Mouse (Mus musculus): ENCODE measurements around the gene Cmklr1.
"Not testable (repeated sequence)": the region's sequence is repeated elsewhere in the genome, so short reads cannot be mapped to it uniquely, and the experiment has no call there.

The Cmklr1 gene

DNA sequence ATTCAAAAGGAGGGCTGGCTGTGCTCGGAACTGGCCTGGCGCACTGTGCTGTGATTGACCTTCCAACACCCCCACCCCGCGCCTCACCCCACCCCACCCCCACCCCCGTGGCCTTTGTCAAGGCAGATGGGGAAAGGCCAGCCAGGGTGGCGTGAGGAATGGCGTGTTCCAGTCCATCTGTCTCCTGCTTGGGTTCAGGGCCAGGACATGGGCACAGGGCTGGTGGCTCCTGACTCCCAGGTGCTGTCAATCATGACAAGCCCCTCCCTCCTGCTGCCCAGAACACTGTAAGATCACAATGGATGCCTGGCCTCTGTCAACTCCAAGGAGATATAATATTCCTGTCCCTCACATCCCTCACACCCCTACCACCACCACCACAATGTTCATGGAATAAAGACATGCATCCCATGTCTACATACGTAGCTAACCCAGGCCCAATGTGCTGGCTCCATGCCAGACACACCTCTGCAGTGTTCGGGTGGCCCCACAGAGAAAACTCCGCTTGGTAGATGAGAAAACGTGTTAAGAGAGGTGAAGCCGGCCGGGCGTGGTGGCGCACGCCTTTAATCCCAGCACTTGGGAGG, 30.0 kb downstream of the Cmklr1 start:
- no peak for DNase-seq

DNA sequence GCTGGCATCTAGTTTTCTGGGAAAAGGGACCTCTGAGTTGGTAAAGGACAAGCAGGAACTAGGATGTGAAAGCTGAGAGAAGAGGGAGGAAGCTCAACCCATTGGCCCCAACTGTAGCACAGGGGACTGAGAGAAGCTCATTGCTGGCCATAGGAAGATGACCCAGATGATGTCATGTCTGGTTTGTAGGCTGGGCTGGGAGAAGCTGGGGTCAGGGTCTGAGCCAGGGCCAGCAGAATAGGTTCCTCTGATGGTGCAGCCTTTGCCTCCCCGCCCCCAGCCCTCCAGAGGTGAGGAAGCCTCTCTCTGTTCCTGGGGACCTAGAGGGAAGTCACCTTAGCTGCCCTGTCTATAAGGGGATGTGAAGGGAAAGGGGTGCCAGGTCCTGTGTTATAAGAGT, 31.1 kb downstream of the Cmklr1 start:
- DNase-seq: no peak

DNA sequence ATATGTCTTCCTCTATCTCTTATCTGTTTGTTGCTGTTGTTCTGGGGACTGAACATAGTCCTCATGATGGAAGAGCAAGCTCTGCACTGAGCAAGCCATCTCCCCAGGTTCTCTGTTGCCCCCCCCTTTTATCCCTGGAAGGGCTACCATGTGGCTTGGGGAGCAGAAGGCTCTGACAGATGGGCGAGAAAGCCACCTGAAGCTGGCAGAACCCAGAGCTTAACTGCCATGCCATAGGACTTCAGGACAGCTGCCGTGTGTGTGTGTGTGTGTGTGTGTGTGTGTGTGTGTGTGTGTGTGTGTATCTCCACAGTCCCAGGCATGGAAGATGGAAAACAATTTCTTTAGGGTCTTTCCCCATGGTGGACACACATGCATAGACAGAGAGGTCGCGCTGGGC, 31.5 kb downstream of the Cmklr1 start:
- no peak for DNase-seq

DNA sequence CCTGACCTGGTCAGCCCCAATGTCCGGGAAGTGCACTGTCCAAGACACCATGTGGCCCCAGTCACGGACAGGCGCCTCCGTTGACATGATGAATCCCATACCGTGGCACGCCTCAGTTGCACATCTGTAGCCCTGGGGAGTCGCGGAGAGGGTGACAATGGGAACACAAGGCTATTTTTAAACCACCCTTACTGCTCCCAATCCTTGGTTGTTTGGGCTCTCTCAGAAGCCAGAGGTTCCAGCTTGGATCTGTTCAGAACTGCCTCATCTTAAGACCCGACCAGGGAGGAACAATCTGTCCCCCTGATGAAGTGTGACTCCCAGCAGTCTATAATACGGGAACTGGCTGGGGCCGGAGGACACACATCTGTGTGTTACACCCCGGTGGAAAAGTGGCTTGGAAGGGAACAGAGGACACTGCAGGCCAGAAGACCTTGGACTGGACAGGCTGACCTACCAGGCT, 38.4 kb downstream of the Cmklr1 start:
- DNase-seq: no peak

DNA sequence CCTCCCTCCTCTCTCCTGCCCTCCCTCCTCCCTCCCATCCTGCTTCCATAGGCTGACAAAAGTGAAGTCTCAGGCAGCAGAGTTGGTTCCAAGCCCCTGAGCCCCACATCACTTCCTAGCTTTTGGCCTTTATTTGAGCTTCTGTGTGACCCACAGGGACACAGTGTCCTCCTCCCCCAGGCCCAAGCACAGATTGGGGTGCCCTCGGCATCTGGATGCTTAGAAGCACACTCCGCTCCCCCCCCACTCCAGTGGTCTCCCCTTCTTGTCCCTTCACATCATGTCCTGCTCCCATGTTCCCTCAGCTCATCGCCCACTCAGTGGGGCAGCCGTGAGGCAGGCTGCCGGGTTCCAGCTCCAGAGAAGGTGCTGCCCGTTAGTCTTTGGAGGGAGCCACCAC, 39.1 kb downstream of the Cmklr1 start:
- DNase-seq: no peak

DNA sequence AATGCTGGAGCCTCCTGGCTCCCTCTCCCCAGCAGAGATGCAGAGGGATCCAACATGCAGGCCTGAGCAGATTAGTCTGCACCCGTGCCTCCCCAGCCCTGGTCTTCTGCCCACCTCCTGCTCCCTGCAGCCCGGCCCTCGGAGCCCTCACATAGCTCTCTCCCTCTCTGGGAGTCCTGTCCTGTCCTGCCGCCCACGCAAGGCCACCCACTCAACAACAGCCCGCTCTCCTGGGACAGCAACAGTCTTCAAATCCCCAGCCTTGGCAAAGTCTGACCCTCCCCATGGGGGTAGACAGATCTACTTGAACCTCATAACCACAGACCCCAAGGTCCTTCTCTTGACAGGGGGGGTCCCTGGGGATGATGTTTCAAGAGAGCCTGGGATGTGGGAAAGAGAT, 39.7 kb downstream of the Cmklr1 start:
- DNase-seq: no peak

DNA sequence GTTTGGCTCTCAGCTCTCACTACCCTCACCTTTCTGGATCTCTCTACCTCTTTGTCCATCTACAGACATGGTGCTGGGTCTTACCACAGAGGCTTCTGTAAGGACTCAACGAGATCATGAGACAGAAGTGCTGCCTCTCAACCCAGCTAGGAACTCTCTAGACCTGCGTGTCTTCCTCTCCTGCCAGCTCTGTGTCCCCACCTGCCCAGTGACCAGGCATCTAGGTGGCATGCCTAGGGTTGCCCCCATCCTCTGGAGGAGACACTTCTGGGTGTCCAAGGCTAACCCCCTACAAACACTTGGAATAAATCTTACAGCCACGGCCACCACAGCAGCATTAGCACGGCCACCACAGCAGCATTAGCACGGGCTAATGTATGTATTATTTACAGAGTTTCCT, 40.3 kb downstream of the Cmklr1 start:
- DNase-seq: no peak

DNA sequence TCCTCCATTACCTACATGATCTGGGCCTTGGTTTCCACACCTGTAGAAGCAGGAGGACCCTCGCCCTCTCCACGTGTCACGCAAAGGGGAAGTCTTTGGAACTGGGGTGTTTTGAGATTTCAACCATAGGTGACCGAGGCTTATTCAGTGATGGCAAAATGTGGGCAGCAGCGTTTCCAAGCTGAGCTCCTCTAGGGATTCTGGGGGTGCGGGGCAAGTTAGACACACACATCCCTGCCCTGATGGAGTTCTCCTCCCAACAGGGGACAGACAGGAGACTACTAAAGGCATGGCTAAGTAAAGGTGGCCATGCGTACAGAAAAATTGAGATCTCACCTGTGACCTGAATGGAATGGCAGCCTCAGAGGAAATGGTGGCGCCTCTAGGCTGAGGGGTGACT, 41.7 kb downstream of the Cmklr1 start:
- DNase-seq: no peak

DNA sequence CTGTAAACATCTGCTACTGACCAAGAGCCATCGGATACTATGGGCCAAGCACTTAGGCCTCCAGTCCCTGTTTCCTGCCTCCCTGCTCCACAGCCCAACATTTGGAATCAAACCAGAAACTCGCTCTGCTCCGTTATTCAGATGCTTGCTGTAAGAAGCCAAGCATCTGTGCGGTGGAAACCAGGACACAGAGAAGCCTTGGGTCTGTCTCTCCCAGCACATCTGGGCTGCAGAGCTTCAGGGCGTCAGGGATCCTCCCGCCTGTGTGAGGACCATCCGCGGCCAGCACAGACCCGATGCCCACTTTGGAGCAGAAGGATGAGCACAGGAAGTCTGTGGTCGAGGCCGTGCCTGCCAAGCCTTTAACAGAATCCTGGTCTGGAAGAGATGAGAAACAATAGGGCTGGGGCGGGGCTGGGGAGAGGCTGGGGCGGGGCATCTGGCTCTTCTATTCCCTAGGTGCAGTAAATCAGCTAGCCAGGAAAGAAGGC, 42.2 kb downstream of the Cmklr1 start:
- peak in 1 of 2 experiments; percentile 18 for DNase-seq

DNA sequence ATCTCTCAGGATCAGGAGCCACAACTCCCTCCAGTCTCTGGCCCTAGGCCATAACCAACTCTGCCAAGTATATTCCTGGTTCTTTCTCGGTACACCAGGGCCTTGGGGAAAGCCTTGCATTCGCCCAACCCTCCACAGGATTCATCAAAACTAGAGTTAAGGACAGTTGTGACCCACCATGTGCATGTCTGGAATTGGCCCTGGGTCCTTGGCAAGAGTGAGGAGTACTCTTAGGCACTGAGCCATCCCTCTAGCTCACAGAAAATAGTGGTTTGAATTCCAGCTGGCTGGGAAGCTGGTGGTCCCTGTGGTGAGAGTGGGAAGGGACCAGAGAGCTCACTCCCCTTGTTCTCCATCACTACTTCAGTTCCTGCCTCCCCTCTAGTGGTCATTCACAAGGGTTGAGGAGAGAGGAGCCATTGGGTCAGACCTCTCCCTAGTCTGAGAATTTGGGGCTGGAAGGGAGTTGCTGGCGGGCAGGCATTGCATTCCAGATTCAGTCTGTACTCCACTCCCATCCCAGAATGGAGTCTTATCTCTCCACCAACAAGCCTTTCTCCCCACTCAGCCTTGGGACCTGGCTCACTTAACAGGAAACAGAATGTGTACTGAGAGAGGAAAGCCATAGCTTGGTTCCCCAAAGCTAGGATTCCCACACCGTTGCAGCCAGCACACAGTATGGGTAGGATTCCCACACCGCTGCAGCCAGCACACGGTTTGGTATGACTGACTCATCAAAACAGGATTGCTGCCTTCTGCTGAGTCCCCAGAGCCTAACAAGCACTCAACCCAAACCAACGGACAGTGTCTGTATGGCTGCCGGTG, 43.1 kb downstream of the Cmklr1 start:
- DNase-seq: no peak

DNA sequence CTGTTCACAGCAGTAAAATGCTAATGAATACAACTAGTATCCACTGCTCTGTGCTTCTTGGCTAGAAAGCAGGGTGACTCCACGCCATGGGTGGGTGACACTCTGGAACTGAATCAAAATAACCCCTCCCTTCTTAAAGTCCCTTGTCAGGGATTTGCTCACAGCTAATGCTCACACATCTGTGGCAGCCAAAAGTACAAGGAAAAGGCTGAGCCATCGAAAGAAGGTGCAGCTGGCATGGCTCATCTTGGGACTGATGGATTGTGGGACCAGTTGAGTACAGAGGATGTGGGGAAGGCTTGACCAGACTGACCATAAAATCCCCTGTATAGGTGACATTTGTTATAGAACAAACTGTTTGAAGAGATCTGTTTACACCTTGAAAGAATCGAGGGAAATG, 44.1 kb downstream of the Cmklr1 start:
- DNase-seq: no peak

DNA sequence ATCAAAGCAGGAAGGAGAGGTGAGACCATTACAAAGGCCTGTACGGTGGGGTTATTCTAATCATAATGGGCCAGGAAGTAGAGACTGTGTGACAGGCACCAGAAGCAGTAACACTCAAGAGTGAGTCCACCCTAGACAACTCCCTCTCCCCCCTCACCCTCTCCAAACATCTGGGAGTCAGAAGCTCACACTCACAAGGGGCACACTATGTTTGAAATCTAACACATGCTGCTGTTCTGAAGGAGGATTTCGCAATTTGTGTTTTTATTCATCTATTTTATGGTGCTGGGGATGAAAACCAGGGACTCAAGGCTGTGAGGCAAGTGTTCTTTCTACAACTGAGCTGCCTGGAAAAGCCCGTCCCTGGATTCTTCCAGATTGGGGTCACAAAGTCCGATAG, 45.5 kb downstream of the Cmklr1 start:
- no peak for DNase-seq

DNA sequence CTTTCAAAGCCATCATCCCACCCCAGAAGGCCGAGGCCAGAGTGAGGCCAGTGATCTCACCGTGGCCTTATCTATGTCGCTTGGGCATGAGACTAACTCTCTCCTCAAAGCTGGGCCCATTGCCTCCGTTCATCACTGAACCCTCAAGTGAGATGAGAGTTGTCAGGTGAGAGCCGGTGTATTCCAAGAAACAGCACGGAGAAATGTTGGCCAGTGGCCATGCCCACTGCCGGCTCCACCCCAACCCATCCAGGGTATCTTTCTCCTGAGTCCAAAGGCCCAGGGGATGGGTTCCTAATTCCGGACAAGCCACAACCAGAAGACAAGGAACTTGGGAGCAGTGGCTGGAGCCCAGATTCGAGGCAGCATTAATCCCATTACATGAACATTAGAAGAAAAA, 46.8 kb downstream of the Cmklr1 start:
- DNase-seq: no peak

DNA sequence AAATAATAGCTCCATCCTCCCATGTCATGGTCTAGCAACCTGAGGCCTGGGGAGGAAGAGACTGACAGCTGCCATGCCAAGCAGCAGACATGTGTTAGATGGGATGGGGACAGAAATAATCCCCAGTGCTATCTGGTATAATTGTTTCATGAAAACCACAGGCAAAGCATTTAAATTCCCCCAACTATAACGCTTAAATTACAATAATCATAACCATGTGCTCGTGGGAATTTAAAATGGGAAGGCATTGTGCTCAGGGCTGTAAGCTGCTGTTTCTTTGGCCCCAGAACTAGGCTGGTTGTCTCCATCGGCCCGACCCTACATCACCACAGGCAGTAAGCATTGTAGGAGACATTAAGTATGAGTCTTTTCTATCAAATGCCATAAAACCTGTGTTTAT, 49.4 kb downstream of the Cmklr1 start:
- DNase-seq: no peak

DNA sequence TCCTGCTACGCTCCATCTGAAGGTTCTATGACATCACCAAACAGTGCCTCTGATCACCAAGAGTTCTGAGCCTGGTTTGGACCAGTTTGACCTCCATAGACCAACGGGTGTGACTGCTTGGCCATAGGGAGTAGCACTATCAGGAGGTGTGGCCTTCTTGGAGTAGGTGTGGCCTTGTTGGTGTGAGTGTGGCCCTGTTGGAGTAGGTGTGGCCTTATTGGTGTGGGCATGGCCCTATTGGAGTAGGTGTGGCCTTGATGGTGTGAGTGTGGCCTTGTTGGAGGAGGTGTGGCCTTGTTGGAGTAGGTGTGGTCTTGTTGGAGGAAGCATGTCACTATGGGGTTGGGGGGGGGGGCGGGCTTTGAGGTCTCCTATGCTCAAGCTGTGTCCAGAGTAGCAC, 50.0 kb downstream of the Cmklr1 start:
- DNase-seq: no peak

DNA sequence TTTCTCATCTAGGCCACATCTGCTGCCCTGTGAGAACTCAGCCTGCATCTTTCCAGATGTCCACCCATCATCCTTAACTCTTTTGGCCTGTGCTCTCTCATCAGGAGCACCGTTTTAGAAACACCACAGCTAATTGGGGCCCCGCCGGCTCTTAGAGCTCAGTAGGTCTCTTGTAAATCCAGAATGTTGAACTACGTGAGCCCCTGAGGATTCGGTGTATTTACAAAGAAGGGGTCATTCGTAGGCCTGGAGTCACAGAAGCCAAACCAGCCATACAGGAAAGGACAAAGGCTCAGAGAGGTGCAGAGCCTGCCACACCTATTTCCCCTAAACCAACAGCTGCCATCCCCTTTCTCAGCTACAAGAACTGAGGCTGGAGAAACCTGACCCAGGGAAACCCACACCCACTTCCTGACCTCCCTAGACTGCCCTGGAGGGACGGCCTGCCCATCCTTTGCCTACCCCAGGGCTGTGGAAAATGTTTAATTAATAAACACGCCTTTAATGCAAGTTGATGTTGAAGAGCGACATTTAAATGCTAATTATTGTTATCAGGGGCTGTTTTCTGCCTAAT, 53.4 kb downstream of the Cmklr1 start:
- no peak for DNase-seq

DNA sequence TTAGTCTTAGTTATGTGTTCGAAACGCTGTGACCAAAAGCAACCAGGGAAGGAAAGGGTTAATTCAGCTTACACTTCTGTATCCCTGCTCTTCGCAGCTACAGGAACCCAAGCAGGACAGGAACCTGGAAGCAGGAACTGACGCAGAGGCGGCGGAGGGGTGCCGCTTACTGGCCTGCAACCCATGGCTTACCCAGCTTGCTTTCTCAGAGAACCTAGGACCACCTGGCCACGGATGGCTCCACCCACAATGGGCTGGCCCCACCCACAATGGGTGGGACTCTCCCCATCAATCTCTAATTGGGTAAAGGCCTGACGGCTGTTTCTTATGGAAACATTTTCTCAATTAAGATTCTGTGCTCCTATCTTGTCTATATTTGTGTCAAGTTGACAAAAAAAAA, 54.0 kb downstream of the Cmklr1 start:
- DNase-seq: no peak

DNA sequence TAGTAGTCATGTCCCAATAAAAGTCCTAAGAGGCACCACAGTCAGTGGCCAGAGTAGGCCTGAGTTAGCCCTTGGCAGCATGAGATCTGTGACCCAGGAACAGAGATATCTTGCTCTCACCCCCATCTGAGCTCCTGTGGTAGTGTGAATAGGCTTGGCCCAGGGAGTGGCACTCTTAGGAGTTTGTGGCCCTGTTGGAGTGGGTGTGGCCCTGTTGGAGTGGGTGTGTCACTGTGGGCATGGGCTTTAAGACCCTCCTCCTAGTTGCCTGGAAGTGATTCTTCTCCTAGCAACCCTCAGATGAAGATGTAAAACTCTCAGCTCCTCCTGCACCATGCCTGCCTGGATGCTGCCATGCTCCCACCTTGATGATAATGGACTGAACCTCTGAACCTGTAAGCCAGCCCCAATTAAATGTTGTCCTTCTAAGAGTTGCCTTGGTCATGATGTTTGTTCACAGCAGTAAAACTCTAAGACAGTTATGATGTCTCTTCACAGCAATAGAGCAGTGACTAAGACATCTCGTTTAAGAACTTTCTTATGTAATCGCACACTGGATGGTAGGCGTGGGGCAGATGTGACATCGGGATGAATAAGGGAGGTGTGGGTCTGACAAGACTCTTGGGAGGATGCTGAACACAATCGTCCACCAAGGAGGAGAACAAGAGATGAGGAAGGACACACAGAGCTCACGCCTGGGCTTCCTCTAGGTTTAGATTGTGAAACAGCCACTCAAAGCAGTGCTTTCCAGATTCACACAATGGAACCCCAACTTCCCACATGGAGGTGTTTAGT, 56.1 kb downstream of the Cmklr1 start:
- DNase-seq: no peak

DNA sequence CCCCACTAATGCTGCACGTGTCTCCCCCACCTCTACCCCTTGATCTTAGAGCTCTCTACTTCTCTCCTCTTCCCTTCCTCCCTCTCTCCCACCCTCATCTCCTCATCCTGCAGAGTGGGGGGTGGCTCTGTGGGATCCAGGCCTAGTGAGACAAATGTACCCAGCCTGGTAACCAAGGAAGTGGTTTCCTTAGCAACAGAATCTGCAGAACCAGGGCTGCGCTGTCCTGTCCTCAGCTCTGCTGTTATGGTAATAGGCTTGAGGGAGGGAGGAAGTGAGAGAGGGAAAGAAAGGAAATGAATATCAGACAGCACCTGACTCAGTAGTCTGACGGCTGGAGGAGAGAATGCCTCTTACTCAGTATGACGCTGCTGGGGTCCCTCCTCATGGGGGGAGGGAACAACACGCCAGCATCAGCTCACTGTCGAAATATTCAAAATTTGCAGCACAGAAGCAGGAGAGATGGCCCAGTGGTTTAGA, 58.4 kb downstream of the Cmklr1 start:
- no peak for DNase-seq

DNA sequence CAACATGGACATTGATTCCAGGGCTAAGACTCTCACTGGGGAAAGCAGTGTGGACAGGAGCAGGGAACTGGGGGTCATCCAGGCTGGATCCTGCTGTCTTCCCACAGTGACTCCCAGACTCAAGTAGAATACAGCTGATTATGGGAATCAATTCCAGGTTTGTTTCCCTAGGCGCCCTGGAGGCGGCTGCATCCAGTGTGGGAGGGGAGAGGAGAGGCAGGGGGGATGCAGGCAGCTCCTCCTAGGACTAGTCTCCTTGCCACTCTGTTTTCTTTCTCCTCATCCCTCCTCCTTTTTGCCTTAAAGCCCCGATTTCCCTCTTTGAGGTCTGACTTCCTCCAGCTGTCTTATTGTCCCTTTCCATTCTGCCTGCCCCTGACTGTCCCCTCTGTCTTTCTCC, 59.1 kb downstream of the Cmklr1 start:
- no peak for DNase-seq

DNA sequence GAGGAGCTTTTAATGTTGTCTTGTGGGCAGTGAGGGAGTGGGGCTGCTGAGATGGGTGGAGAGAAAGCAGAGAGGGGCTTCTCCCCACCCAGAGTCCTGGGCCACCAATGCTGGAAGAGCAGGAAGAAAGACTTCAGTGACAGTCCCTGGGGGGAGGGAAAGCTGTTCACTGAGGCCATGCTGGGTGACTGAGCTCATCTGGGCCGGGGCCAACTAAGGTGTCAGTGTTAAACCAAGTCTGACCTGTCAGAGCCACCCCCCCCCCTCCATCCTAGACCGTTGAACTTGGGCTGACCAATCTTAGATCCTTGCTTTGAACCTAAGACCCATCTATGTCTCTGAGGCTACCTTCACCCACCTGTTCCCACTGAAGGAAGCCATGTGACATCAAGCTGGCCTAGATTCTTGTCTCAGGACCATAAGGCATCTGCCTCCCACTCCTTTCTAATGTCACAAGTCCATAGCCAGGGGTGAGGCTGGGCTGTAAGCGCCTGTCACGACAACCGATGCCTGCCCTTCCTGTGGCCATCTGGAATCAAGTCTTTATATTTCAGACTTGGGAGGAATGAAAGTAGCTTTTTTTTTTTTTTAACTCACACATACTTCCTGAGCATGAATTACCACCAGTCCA, 60.1 kb downstream of the Cmklr1 start:
- DNase-seq: no peak

DNA sequence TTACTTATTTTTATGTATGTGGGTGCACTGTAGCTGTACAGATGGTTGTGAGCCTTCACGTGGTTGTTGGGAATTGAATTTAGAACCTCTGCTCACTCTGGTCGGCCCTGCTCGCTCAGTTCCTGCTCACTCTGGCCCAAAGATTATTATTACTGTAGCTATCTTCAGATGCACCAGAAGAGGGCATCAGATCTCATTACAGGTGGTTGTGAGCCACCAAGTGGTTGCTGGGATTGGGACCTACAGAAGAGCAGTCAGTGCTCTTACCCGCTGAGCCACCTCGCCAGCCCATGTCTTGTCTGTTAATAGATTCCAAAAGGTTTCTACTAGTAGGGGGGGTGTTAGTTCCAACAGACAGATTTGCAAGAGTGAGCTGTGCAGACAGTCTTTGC, 63.8 kb downstream of the Cmklr1 start:
- DNase-seq: not testable (repeated sequence)

All from kidney, postnatal 25 days (tissue).